Mouse (Mus musculus) limb, embryonic 12.5 days (tissue): ENCODE results near the gene Pknox2. TPM values are rescaled to one million over a fixed set of nuclear protein-coding genes. Genes with fewer than 3 reads are reported as not detected.

ENCODE experiments used
- ATAC-seq: fragments of 200-750 bp; cut with Nextera tagmentation; 2 replicates; pipeline ENCODE4 v1.8.0; 2017; ENCODE audit warnings: low read depth, moderate TSS enrichment; ENCODE audit not compliant: insufficient number of reproducible peaks, insufficient read depth, low FRiP score, low TSS enrichment
- H3K27ac ChIP-seq: fragments of 300-500 bp; sonication (generic); 2 replicates; pipeline ENCODE4 v1.5.1; 2016; ENCODE audit warnings: mild to moderate bottlenecking, moderate library complexity
- H3K27me3 ChIP-seq: fragments of 300-500 bp; sonication (generic); 2 replicates; pipeline ENCODE4 v1.6.1; 2016; ENCODE audit warnings: mild to moderate bottlenecking, moderate library complexity
- H3K36me3 ChIP-seq: fragments of 300-500 bp; sonication (generic); 2 replicates; pipeline ENCODE4 v1.6.1; 2016; ENCODE audit warnings: mild to moderate bottlenecking, moderate library complexity
- H3K4me1 ChIP-seq: fragments of 300-500 bp; sonication (generic); replicated peaks from 2 replicates; pipeline ENCODE4 v1.6.1; 2016
- H3K4me2 ChIP-seq: fragments of 300-500 bp; sonication (generic); 2 replicates; pipeline ENCODE4 v1.6.1; 2016; ENCODE audit warnings: mild to moderate bottlenecking, moderate library complexity
- H3K4me3 ChIP-seq: fragments of 300-500 bp; sonication (generic); replicated peaks from 2 replicates; pipeline ENCODE4 v1.5.1; 2016; ENCODE audit warnings: mild to moderate bottlenecking
- H3K9ac ChIP-seq: fragments of 300-500 bp; sonication (generic); replicated peaks from 2 replicates; pipeline ENCODE4 v1.6.1; 2016; ENCODE audit warnings: mild to moderate bottlenecking, moderate library complexity
- H3K9me3 ChIP-seq: fragments of 300-500 bp; sonication (generic); 2 replicates; pipeline ENCODE4 v1.6.1; 2016; ENCODE audit warnings: mild to moderate bottlenecking, moderate library complexity
- WGBS: fragments of 180-500 bp; shearing (Covaris S2); methylation state at CpG from one replicate; pipeline ENCODE4 v1.1.7; 2016; 5-methylcytosine and 5-hydroxymethylcytosine counted together
- polyA plus RNA-seq: library from polyadenylated mRNA; unstranded; fragments of >200 nt; fragmentation: Nextera tagmentation; extraction: Ambion mirVana; gene quantifications from 2 replicates; pipeline ENCODE4 v1.2.1, GENCODE M21; 2016

Pknox2 gene
- polyA plus RNA-seq, 1 experiment from 2014 or later: 15.5 TPM

DNA sequence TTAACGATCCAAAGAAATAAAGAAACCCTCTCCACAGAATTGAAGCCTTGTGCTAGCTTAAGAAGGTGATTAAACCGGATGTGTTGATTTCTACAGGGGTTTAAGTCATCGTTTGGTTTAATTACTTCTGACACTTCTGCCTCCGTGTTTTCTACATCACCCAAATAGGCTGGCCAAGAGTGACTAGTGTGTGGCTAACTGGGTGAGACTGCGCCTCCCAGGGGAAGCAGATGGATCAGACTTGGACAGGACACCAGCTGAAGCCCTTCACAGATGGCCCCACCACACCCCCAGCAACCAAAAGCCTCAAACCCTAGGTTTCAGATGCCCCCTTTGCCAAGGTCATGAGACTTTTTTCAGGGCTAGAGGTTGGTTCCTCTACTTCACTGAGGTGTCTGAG, 205.6 kb downstream of the Pknox2 start:
- Histone ChIP-seq H3K4me2 (no peak overlapping the region), H3K36me3 (no peaks in the 10 kb centered on the region), H3K27ac (no peak overlapping the region), H3K27me3 (peaks cover 94% of the 10 kb centered on the region), H3K9ac (no peak overlapping the region), H3K9me3 (no peaks in the 10 kb centered on the region), H3K4me3 (no peak overlapping the region), H3K4me1 (peaks cover 38% of the 10 kb centered on the region)
- no peak for ATAC-seq
- WGBS: 7% methylated on average over 5 of the region's 5 CpGs

DNA sequence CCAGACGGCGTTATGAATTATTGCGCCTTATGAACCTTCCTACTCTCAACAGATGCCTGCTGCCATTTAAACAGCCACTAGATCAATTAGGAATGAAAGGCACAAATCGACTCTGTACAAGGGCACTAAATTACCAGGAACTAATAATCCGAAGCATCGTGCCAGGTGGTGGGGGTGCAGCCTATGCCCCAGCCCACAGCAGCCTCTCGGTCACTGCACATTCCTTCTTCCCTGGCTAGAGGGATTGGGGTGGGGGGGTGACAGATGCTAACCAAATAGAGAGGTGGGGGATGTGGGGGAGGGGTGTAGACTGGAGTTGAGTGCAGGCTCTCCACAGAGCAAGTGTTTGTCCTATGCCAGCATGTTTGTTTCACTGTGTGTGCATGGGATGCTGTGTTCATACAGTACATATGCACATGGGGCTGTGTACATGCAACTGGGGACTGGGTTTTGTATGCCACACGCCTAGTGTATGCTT, 208.6 kb downstream of the Pknox2 start:
- no peaks in the 10 kb centered on the region for H3K36me3 ChIP-seq
- no peaks in the 10 kb centered on the region for H3K9me3 ChIP-seq
- no peak overlapping the region for H3K9ac ChIP-seq
- no peak overlapping the region for H3K27ac ChIP-seq
- H3K4me2 ChIP-seq: peak overlapping the region; percentile 4; the same call in 1 of the 2 replicates
- H3K4me3 ChIP-seq: no peak overlapping the region
- peaks cover 49% of the 10 kb centered on the region for H3K4me1 ChIP-seq
- WGBS: 21% methylated on average over 8 of the region's 8 CpGs
- peaks cover 94% of the 10 kb centered on the region for H3K27me3 ChIP-seq
- ATAC-seq: 0 out of 2 replicates have a peak, but pooled peaks have one; percentile 39

GRCm38 (mm10) chr9:36933813-36934493, 213.3 kb downstream of the Pknox2 start:
- H3K9ac ChIP-seq: no peak overlapping the region
- peaks cover 12% of the 10 kb centered on the region; the same call in 1 of the 2 replicates for H3K36me3 ChIP-seq
- H3K4me2 ChIP-seq: peak overlapping the region; percentile 30
- peak overlapping the region; percentile 14; the same call in 1 of the 2 replicates for H3K27ac ChIP-seq
- WGBS: 15% methylated on average over 16 of the region's 16 CpGs
- peaks cover 84% of the 10 kb centered on the region for H3K27me3 ChIP-seq
- peaks cover 4% of the 10 kb centered on the region for H3K9me3 ChIP-seq
- ATAC-seq: 0 out of 2 replicates have a peak, but pooled peaks have one; percentile 58
- no peak overlapping the region for H3K4me3 ChIP-seq
- H3K4me1 ChIP-seq: peaks cover 37% of the 10 kb centered on the region

- peak overlapping the region; percentile 14; the same call in 1 of the 2 replicates for H3K27ac ChIP-seq
Observed at GRCm38 (mm10) chr9:36932950-36933812, 214.0 kb downstream of the Pknox2 start.

GRCm38 (mm10) chr9:36931657-36932056, 215.6 kb downstream of the Pknox2 start:
- no peak overlapping the region for H3K4me3 ChIP-seq
- no peak for ATAC-seq

More at GRCm38 (mm10) chr9:36932950-36933812, 214.0 kb downstream of the Pknox2 start:
- peaks cover 82% of the 10 kb centered on the region for H3K27me3 ChIP-seq
- ATAC-seq: peak; percentile 87
- WGBS: 43% methylated on average over 12 of the region's 12 CpGs
- peaks cover 29% of the 10 kb centered on the region for H3K4me1 ChIP-seq
- H3K36me3 ChIP-seq: peaks cover 12% of the 10 kb centered on the region; the same call in 1 of the 2 replicates
- H3K9me3 ChIP-seq: peaks cover 4% of the 10 kb centered on the region
- H3K9ac ChIP-seq: no peak overlapping the region
- no peak overlapping the region for H3K4me2 ChIP-seq
- no peak overlapping the region for H3K4me3 ChIP-seq

DNA sequence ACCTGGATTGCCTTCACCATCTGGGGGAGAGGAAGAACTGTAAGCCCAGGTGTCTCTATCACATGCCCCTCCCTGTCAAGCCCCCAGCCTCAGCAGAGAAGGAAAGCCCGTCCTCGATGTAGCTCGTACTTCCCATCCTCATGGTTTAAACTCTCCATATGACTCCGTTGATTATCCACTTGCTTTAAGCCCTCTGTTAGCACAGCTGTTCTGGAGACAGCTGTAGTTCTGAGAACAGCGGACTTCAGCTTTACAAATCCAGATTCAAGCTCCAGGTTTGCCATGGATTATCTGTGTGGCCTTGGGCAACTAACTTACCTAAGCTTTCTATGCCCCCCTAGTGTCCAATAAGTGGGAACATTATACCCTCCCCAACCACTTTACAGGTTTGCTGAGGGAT, 223.5 kb downstream of the Pknox2 start:
- peaks cover 74% of the 10 kb centered on the region for H3K27me3 ChIP-seq
- H3K9me3 ChIP-seq: no peaks in the 10 kb centered on the region
- peaks cover 6% of the 10 kb centered on the region; the same call in 1 of the 2 replicates for H3K4me1 ChIP-seq
- H3K27ac ChIP-seq: no peak overlapping the region
- no peak overlapping the region for H3K4me3 ChIP-seq
- no peak for ATAC-seq
- WGBS: 78% methylated on average over 5 of the region's 5 CpGs
- H3K4me2 ChIP-seq: no peak overlapping the region
- no peaks in the 10 kb centered on the region for H3K36me3 ChIP-seq
- no peak overlapping the region for H3K9ac ChIP-seq

More at GRCm38 (mm10) chr9:36931657-36932056, 215.6 kb downstream of the Pknox2 start:
- Histone ChIP-seq H3K27me3 (peaks cover 77% of the 10 kb centered on the region), H3K36me3 (peaks cover 12% of the 10 kb centered on the region; the same call in 1 of the 2 replicates), H3K9me3 (peaks cover 4% of the 10 kb centered on the region), H3K4me2 (no peak overlapping the region), H3K27ac (no peak overlapping the region), H3K9ac (no peak overlapping the region), H3K4me1 (peaks cover 25% of the 10 kb centered on the region)
- 83% methylated on average over 4 of the region's 4 CpGs for WGBS

DNA sequence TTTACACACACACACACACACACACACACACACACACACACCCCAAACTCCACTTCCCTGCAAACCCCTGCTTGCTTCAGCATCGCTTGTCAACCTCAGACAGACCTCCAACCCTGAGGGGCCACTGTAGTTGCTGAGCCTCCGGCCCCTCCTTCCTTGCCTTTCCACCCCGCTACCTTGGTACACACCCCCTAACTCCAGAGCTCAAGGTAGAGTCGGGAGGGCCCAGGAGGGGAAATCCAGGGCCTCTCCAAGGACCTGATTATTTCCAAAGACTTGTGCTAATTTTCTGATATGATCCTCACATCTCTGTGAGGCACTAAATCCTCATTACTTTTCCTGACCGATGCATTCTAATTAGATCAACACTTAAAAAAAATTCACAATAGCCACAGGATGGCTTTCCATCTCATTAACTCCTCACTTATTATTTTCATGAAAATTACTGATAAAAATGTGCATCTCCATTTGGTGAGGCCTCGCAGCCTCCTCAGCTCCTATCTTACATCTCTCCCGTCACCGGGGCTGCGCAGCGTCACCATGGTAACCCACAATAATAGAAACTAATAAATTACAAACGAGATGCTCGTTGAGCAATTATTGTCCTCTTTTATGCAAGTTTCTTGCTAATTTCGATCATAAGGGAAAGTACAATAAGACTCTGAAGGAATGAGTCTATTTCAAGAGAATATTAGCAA, 225.3 kb downstream of the Pknox2 start:
- no peak overlapping the region for H3K27ac ChIP-seq
- 64% methylated on average over 13 of the region's 13 CpGs for WGBS
- H3K27me3 ChIP-seq: peaks cover 78% of the 10 kb centered on the region

DNA sequence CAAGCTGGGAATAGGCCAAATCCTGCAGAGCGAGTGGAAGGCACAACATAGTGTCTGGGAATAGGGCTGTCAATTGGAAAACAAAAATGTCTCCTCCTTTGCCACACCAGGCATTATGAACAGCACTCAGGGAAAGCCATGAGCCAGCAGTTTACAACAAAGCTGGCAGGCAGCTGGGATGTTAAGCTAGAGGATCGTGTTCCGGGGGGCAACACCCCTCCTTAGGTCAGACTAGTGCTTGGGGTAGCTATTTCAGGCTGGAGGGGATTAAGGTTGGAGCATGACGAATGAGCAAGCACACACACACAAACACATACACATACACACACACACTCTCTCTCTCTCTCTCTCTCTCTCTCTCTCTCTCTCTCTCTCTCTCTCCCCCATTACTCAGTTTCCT, 227.7 kb downstream of the Pknox2 start:
- no peaks in the 10 kb centered on the region for H3K9me3 ChIP-seq
- no peak overlapping the region for H3K9ac ChIP-seq
- no peak overlapping the region for H3K27ac ChIP-seq
- H3K27me3 ChIP-seq: peaks cover 82% of the 10 kb centered on the region
- no peak for ATAC-seq
- H3K4me3 ChIP-seq: no peak overlapping the region
- no peaks in the 10 kb centered on the region for H3K36me3 ChIP-seq
- no peak overlapping the region for H3K4me2 ChIP-seq
- 52% methylated on average over 4 of the region's 4 CpGs for WGBS
- H3K4me1 ChIP-seq: peaks cover 18% of the 10 kb centered on the region

More for the DNA sequence above, 225.3 kb downstream of the Pknox2 start:
- no peak for ATAC-seq
- H3K4me2 ChIP-seq: no peak overlapping the region
- peaks cover 13% of the 10 kb centered on the region for H3K4me1 ChIP-seq
- H3K36me3 ChIP-seq: no peaks in the 10 kb centered on the region
- H3K4me3 ChIP-seq: no peak overlapping the region
- no peaks in the 10 kb centered on the region for H3K9me3 ChIP-seq
- no peak overlapping the region for H3K9ac ChIP-seq

GRCm38 (mm10) chr9:36918582-36918981, 228.6 kb downstream of the Pknox2 start:
- Histone ChIP-seq H3K27ac (no peak overlapping the region), H3K4me3 (no peak overlapping the region), H3K27me3 (peaks cover 73% of the 10 kb centered on the region), H3K9ac (no peak overlapping the region), H3K4me2 (no peak overlapping the region), H3K36me3 (no peaks in the 10 kb centered on the region), H3K4me1 (peaks cover 18% of the 10 kb centered on the region), H3K9me3 (no peaks in the 10 kb centered on the region)
- 60% methylated on average over 3 of the region's 3 CpGs for WGBS
- no peak for ATAC-seq

DNA sequence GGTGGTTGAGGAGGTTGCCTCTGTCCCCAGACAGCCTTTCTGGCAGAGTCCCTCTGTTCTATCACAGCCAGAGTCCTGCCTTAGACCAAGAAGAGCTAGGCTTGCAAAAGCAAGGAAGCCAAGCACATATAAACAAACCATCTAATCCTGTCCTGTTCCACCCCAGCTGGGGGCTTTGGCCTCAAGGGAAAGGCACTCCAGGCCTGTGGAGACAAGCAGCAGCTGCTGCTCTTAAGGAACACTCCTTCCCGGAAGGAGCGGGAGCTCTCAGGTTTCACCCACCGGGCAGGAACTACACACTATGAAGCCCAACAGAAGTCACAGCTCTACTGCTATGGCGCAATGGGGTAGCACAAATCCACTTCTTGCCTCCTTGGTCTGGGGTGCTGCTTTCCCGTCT, 230.3 kb downstream of the Pknox2 start:
- Histone ChIP-seq H3K9ac (no peak overlapping the region), H3K4me3 (no peak overlapping the region), H3K4me2 (no peak overlapping the region), H3K9me3 (no peaks in the 10 kb centered on the region), H3K36me3 (no peaks in the 10 kb centered on the region), H3K27me3 (peaks cover 70% of the 10 kb centered on the region), H3K27ac (no peak overlapping the region), H3K4me1 (peaks cover 17% of the 10 kb centered on the region)
- ATAC-seq: peak; percentile 15; the same call in 1 of the 2 replicates
- 17% methylated on average over 5 of the region's 5 CpGs for WGBS
